Mouse (Mus musculus) 416B (cell line): Measurements from ENCODE around the gene Gpr45.

ENCODE experiments used
- DNase-seq: peaks from one replicate; pipeline ENCODE4 v3.0.0; 2011; ENCODE audit warnings: low read depth

Gpr45 gene

GRCm38 (mm10) chr1:43047811-43048210 lies 95.1 kb downstream of the Gpr45 start:
- no peak for DNase-seq

- peak; percentile 18 for DNase-seq
These were observed 99.2 kb downstream of the Gpr45 start for GRCm38 (mm10) chr1:43051903-43052302.

GRCm38 (mm10) chr1:43065615-43066310 lies 113.1 kb downstream of the Gpr45 start:
- DNase-seq: peak; percentile 61

GRCm38 (mm10) chr1:43066573-43066972 lies 113.9 kb downstream of the Gpr45 start:
- no peak for DNase-seq

GRCm38 (mm10) chr1:43067551-43067950 lies 114.9 kb downstream of the Gpr45 start:
- DNase-seq: no peak

- DNase-seq: peak; percentile 77
These were observed 118.1 kb downstream of the Gpr45 start for GRCm38 (mm10) chr1:43070726-43071125.

DNA sequence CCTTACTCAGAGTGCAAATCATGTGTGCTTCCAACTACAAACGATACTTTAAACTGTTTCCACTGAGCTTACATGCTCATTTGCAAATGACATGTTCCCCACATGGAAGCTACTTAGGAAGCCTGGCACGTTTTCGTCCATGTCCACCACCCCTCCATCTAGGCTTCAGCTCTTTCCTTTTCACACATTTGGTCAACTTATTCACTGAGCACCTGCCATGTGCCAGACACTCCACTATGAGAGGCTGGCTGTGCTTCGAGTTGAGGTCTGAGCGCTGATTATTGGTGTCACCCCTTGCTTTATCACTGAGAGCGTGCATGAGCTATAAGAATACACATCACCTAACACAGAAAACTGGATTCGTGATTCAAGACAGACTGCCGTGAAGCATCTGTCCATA lies 119.4 kb downstream of the Gpr45 start:
- no peak for DNase-seq

GRCm38 (mm10) chr1:43072561-43072960 lies 119.9 kb downstream of the Gpr45 start:
- DNase-seq: no peak

DNA sequence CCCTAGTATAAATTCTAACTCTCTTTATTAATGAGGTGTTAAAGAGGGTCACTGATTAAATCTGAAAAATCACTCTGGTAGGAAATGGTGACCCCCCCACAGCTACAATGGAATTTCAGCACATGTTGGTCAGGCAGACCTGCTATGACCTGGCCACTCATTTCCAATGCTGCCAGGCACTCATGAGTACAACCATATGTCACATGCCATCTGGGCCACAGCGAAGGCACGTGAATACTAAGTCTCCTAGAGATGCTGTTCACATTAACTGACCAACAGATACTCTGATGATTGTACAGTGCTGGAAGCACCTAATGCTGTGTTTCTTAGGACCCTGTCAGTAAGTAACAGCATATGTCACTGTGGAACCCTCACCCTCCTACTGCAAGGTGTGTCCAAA lies 122.1 kb downstream of the Gpr45 start:
- DNase-seq: no peak

- DNase-seq: no peak
These were observed 125.5 kb downstream of the Gpr45 start for GRCm38 (mm10) chr1:43078124-43078523.

GRCm38 (mm10) chr1:43082946-43083345 lies 130.3 kb downstream of the Gpr45 start:
- no peak for DNase-seq
